Mouse (Mus musculus) liver, embryonic 11.5 days (tissue): ENCODE data around the gene Pnmal1. TPM values are rescaled to one million over a fixed set of nuclear protein-coding genes. Genes with fewer than 3 reads are reported as not detected.

Source experiments
- ATAC-seq: fragments of 200-750 bp; cut with Nextera tagmentation; replicated peaks from 2 replicates; pipeline ENCODE4 v1.8.0; 2017; ENCODE audit warnings: moderate number of reproducible peaks, mild to moderate bottlenecking, moderate TSS enrichment, moderate library complexity; ENCODE audit not compliant: low FRiP score
- DNase-seq: peaks from one replicate; pipeline ENCODE4 v3.0.0-alpha.2; 2017; ENCODE audit warnings: low spot score
- H3K27ac ChIP-seq: fragments of 300-500 bp; sonication (generic); 2 replicates; pipeline ENCODE4 v1.5.1; 2014; ENCODE audit warnings: mild to moderate bottlenecking, low read depth, low read length, control low read depth
- H3K27me3 ChIP-seq: fragments of 300-500 bp; sonication (generic); replicated peaks from 2 replicates; pipeline ENCODE4 v1.6.1; 2014; ENCODE audit warnings: low read length, mixed read lengths; ENCODE audit not compliant: control insufficient read depth, insufficient read depth
- H3K36me3 ChIP-seq: fragments of 300-500 bp; sonication (generic); 2 replicates; pipeline ENCODE4 v1.6.1; 2014; ENCODE audit warnings: mild to moderate bottlenecking, low read length, moderate library complexity, mixed read lengths; ENCODE audit not compliant: control insufficient read depth, insufficient read depth
- H3K4me1 ChIP-seq: fragments of 300-500 bp; sonication (generic); replicated peaks from 2 replicates; pipeline ENCODE4 v1.6.1; 2014; ENCODE audit warnings: low read length, mixed read lengths; ENCODE audit not compliant: control insufficient read depth, insufficient read depth
- H3K4me2 ChIP-seq: fragments of 300-500 bp; sonication (generic); 2 replicates; pipeline ENCODE4 v1.6.1; 2014; ENCODE audit warnings: mild to moderate bottlenecking, control low read depth, moderate library complexity
- H3K4me3 ChIP-seq: fragments of 300-500 bp; sonication (generic); 2 replicates; pipeline ENCODE4 v1.5.1; 2014; ENCODE audit warnings: low read depth, low read length, control low read depth
- H3K9ac ChIP-seq: fragments of 300-500 bp; sonication (generic); 2 replicates; pipeline ENCODE4 v1.6.1; 2014; ENCODE audit warnings: low read depth, low read length, control low read depth
- H3K9me3 ChIP-seq: fragments of 300-500 bp; sonication (generic); 2 replicates; pipeline ENCODE4 v1.6.1; 2016; ENCODE audit warnings: low read length, inconsistent platforms, mixed read lengths; ENCODE audit not compliant: control insufficient read depth
- WGBS: fragments of 180-500 bp; shearing (Covaris S2); extraction: QIAGEN DNeasy Blood & Tissue Kit; methylation state at CpG from one replicate; pipeline ENCODE4 v1.1.7; 2014; 5-methylcytosine and 5-hydroxymethylcytosine counted together
- polyA plus RNA-seq: library from polyadenylated mRNA; unstranded; fragments of >200 nt; fragmentation: Nextera tagmentation; extraction: Ambion mirVana; gene quantifications from 2 replicates; pipeline ENCODE4 v1.2.1, GENCODE M21; 2014

Gene Pnmal1
- polyA plus RNA-seq, 1 experiment from 2014 or later: 0.18 TPM

GRCm38 (mm10) chr7:16916342-16917265 is 42.9 kb upstream of the Pnmal1 start:
- Histone ChIP-seq H3K9ac (no peak overlapping the region), H3K36me3 (peaks cover 48% of the 10 kb centered on the region), H3K4me2 (no peak overlapping the region), H3K4me1 (peaks cover 25% of the 10 kb centered on the region), H3K9me3 (no peaks in the 10 kb centered on the region), H3K27ac (no peak overlapping the region), H3K27me3 (no peaks in the 10 kb centered on the region), H3K4me3 (no peak overlapping the region)
- no peak for DNase-seq
- WGBS: 78% methylated on average over 30 of the region's 30 CpGs
- ATAC-seq: no peak

- Histone ChIP-seq H3K27me3 (no peaks in the 10 kb centered on the region), H3K27ac (no peak overlapping the region), H3K4me3 (no peak overlapping the region), H3K9me3 (no peaks in the 10 kb centered on the region), H3K4me1 (peaks cover 34% of the 10 kb centered on the region), H3K4me2 (no peak overlapping the region), H3K36me3 (peaks cover 48% of the 10 kb centered on the region), H3K9ac (no peak overlapping the region)
- 78% methylated on average over 11 of the region's 11 CpGs for WGBS
- no peak for ATAC-seq
- DNase-seq: no peak
Observed at GRCm38 (mm10) chr7:16917447-16917846, 42.0 kb upstream of the Pnmal1 start.

- peaks cover 48% of the 10 kb centered on the region for H3K36me3 ChIP-seq
- H3K27ac ChIP-seq: no peak overlapping the region
- WGBS: 85% methylated on average over 9 of the region's 9 CpGs
- H3K9me3 ChIP-seq: no peaks in the 10 kb centered on the region
- peaks cover 38% of the 10 kb centered on the region for H3K4me1 ChIP-seq
- DNase-seq (no peak), ATAC-seq (no peak)
- H3K9ac ChIP-seq: no peak overlapping the region
- H3K4me2 ChIP-seq: no peak overlapping the region
- no peaks in the 10 kb centered on the region for H3K27me3 ChIP-seq
- H3K4me3 ChIP-seq: no peak overlapping the region
Observed at GRCm38 (mm10) chr7:16918014-16918413, 41.5 kb upstream of the Pnmal1 start.

GRCm38 (mm10) chr7:16918670-16919069 is 40.8 kb upstream of the Pnmal1 start:
- ATAC-seq (no peak), DNase-seq (no peak)
- Histone ChIP-seq H3K9ac (no peak overlapping the region), H3K4me2 (no peak overlapping the region), H3K27me3 (no peaks in the 10 kb centered on the region), H3K4me1 (peaks cover 38% of the 10 kb centered on the region), H3K36me3 (peaks cover 48% of the 10 kb centered on the region), H3K9me3 (no peaks in the 10 kb centered on the region), H3K4me3 (no peak overlapping the region), H3K27ac (no peak overlapping the region; the same call in 1 of the 2 replicates)
- WGBS: 71% methylated on average over 3 of the region's 3 CpGs

GRCm38 (mm10) chr7:16919395-16920149 is 39.9 kb upstream of the Pnmal1 start:
- H3K4me3 ChIP-seq: no peak overlapping the region; the same call in 1 of the 2 replicates
- H3K36me3 ChIP-seq: peaks cover 48% of the 10 kb centered on the region
- no peaks in the 10 kb centered on the region for H3K9me3 ChIP-seq
- H3K4me2 ChIP-seq: 0 out of 2 replicates have a peak overlapping the region, but pooled peaks have one; percentile 8
- ATAC-seq (no peak), DNase-seq (no peak)
- peaks cover 38% of the 10 kb centered on the region for H3K4me1 ChIP-seq
- H3K27ac ChIP-seq: peak overlapping the region; percentile 22; the same call in 1 of the 2 replicates
- no peak overlapping the region for H3K9ac ChIP-seq
- H3K27me3 ChIP-seq: no peaks in the 10 kb centered on the region
- WGBS: 70% methylated on average over 13 of the region's 13 CpGs

GRCm38 (mm10) chr7:16920150-16920579 is 39.3 kb upstream of the Pnmal1 start:
- 0 out of 2 replicates have a peak overlapping the region, but pooled peaks have one; percentile 8 for H3K4me2 ChIP-seq
- H3K4me1 ChIP-seq: peaks cover 38% of the 10 kb centered on the region
- DNase-seq (no peak), ATAC-seq (no peak)
- 86% methylated on average over 7 of the region's 7 CpGs for WGBS
- no peaks in the 10 kb centered on the region for H3K9me3 ChIP-seq
- H3K36me3 ChIP-seq: peaks cover 42% of the 10 kb centered on the region
- no peaks in the 10 kb centered on the region for H3K27me3 ChIP-seq
- H3K9ac ChIP-seq: no peak overlapping the region
- H3K4me3 ChIP-seq: no peak overlapping the region; the same call in 1 of the 2 replicates
- 0 out of 2 replicates have a peak overlapping the region, but pooled peaks have one; percentile 22 for H3K27ac ChIP-seq

- H3K4me1 ChIP-seq: peaks cover 38% of the 10 kb centered on the region
- H3K36me3 ChIP-seq: peaks cover 40% of the 10 kb centered on the region
- 66% methylated on average over 21 of the region's 21 CpGs for WGBS
- H3K4me3 ChIP-seq: peak overlapping the region; percentile 96
- peak overlapping the region; percentile 45; the same call in 1 of the 2 replicates for H3K27ac ChIP-seq
- H3K4me2 ChIP-seq: peak overlapping the region; percentile 98
- DNase-seq (no peak), ATAC-seq (no peak)
- peak overlapping the region; percentile 95 for H3K9ac ChIP-seq
- H3K27me3 ChIP-seq: no peaks in the 10 kb centered on the region
- no peaks in the 10 kb centered on the region for H3K9me3 ChIP-seq
Observed at GRCm38 (mm10) chr7:16920818-16921791, 38.4 kb upstream of the Pnmal1 start.
